Mouse (Mus musculus) erythroblast, adult 5-6 weeks (primary cell): ENCODE results near the gene Cox20. TPM values are rescaled to one million over a fixed set of nuclear protein-coding genes. Genes with fewer than 3 reads are reported as not detected.

Experiments
- ATAC-seq: replicated peaks from 2 replicates; pipeline ENCODE4 v1.8.0; 2016; ENCODE audit warnings: moderate number of reproducible peaks, mild to moderate bottlenecking, moderate TSS enrichment, inconsistent platforms; ENCODE audit not compliant: poor library complexity, low FRiP score, severe bottlenecking
- total RNA-seq, 2 experiments: library from RNA; stranded (forward) in 1 of 2; stranded (reverse) in 1 of 2; fragments of 150-400 nt in 1 of 2; fragments of 200-764, 138-1000 nt in 1 of 2; gene quantifications; 2 replicates each; pipeline versions ENCODE4 v1.2.3 to v1.2.4; 2015 to 2017; ENCODE audit warnings: low replicate concordance in 2 of 2

Cox20 gene
- total RNA-seq, 2 experiments from 2014 or later = 53.6 to 54.2 TPM

GRCm38 (mm10) chr1:178319295-178320037 lies 536 bp downstream of the Cox20 start:
- ATAC-seq = peak; percentile 34; the same call in 1 of the 2 replicates

- no peak for ATAC-seq
Measured at GRCm38 (mm10) chr1:178320038-178320722, 1.2 kb downstream of the Cox20 start.

- no peak for ATAC-seq
Measured at GRCm38 (mm10) chr1:178320723-178321590, 2.0 kb downstream of the Cox20 start.

DNA sequence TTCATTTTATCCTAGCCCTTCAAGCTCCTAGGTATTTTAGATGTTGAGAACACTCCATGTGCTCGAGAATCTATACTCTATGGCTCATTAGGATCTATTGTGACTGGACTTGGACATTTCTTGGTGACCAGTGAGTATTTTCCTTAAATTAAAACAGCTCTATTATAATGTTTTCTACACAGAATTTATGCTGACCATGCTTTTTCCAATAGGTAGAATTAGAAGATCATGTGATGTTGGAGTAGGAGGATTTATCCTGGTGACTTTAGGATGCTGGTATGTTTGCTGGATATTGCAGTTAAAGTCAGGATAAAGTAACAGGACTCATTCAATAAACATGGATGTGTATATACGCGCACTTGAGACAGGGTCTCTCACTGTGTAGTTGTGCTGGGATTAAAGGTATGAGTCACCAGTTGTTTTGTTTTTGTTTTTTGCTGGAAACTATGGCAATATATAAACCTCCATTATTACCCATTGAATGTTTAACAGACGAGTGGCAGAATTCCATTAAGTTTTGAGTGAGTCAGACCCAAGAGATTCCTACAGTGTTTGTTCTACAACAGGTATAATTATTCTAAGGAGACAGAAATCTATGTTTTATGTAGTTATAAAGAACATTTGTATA lies 2.9 kb downstream of the Cox20 start:
- no peak for ATAC-seq

- no peak for ATAC-seq
Measured at GRCm38 (mm10) chr1:178323235-178323634, 4.3 kb downstream of the Cox20 start.

- ATAC-seq = no peak
Measured at GRCm38 (mm10) chr1:178324568-178324967, 5.6 kb downstream of the Cox20 start.

GRCm38 (mm10) chr1:178326357-178326756 lies 7.4 kb downstream of the Cox20 start:
- ATAC-seq = no peak

DNA sequence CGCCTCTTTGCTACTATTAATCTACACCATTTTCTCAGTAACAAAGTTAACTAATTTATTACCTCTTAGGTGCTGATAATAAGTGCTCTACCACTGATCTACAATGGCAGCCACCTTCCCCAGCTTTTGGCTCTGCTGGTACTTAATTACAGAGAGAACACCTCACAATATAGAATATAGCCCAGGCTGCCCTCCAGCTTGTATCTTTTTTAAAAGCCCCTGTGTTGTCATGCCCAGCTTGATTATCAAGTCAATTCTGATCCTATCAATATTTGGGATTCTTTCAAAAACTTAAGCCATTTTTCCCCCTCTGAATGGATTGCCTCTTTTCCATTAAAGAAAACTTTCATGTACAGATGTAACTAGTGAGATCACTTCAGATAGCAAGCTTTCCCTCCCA lies 8.0 kb downstream of the Cox20 start:
- no peak for ATAC-seq

DNA sequence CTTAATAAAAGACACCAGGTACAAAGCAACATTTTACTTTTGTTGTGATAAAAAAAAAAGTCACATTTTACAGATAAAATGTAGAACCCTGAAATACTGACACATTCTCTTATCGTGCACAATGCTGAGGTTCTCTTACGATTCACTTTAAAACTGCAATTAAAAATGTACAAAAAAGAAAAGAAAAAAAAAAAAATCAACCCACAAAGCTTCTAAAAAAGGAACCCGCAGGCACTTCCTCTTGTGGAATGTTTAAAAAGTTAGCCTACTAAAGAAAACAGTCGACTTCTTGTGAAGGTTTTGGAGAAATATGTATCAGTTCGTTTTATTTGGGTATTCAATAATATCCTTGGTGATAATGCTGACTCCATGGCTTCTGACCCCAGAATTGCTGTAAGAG lies 10.1 kb downstream of the Cox20 start:
- ATAC-seq = no peak

- ATAC-seq = no peak
Measured at GRCm38 (mm10) chr1:178329946-178330345, 11.0 kb downstream of the Cox20 start.

DNA sequence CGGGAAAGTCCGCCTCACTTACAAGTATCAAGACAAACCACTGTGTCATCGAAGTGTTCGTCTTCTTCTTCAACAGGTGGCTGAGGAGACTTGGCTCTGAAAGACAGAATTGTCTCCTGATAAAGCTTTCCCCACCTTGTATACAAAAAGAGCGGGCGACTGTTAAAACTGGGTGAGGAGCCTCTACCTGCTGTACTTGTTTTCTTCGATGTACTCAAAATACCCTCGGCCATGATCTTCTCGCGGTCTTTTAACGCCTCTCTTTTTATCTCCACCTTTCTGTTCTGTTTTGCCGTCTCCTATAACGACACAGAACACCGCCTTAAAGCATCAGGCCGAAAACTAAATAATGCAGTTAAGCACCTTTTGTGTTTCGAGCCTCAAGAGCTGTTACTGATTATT lies 16.9 kb downstream of the Cox20 start:
- ATAC-seq = peak; percentile 40; the same call in 1 of the 2 replicates

DNA sequence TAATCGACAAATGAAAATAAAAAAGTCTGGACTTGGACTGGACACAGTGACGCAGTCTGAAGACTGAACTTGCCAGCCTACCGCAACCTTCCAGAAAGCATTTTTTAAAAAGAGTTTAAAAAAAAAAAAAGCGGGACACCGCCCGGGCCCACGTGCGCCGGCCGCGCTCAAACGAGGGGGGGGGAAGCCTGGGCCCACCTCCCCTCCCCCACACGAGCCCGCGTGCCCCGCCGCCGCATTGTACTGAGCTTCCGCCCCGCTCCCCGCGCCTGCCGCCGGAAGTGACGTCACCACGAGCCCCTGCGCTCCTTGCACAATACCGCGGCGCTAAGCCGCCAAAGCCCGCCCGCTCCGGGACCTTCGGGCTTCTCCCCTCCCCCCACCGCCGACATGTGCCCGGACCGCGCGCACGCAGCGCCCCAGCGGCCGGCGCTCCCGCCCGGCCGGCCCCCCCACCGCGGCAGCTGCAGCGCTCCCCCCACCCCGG lies 17.4 kb downstream of the Cox20 start:
- peak; percentile 61 for ATAC-seq

DNA sequence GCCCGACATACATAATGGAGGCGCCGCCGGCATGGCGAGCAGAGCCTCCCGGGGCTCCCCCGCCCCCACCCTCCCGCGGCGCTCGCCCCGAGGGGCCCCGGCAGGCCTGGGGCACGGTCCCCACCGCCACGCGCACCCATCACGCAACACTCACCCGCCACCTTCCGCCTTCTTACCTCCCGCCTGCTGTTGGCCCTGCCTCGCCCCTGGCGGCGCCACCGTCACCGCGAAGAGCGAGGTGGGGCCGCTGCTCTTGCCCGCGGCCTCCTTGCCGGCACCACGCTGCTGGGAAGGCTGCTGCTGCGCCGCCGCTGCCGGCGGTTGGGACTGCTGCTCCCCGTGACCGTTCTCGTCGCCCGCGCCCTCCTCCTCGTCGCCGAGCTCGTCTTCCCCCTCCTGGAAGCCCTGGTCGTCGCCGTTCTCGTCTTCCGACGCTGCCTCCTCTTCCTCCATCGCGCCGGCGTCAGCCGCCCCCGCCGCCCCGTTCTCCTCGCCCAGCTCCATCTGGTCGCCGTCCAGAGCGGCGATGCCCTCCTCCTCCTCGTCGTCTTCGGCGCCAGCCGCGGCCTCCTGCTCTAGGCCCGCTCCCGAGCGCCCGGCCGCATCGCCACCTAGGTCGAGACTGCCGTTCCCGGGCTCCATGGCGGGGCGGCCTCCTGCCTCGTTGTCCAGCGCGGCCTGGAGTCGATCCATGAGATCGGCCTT lies 18.0 kb downstream of the Cox20 start:
- peak; percentile 44; the same call in 1 of the 2 replicates for ATAC-seq

DNA sequence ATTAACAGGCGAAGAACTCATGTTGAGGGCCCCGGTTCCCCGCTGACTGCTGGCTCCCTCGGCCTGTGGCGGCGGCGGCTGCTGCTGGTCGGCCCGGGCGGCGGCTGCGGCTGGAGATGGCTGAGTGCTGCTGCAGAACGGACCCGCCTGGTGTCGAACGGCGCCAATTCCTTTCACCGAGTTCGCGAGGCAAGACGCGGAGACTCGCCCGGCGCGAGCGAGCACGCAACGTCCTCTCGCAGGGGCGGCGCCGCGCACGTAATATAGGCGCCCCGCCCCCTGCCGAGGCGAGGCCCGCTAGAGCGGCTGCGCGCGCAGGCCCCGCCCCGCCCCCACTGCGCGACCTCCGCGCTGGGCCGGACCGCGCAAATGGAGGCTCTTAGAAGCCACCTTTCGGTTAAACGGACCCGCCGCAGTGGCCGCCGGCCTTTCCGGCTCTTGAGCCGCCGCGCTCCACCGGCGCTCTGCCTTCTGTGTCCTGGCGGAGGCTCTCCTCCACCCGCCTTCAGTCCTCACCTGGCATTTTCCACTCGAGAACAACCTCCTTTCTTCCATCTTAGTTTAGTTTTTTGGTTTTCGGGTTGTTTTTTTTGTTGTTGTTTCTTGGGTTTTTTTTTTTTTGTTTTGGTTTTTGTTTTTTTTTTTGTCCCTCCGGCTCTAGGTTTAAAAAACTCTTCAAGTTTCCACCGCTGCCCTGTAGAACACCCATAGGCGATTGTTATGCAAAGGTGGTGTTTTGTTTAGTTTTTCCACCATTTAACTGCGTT lies 18.8 kb downstream of the Cox20 start, which contains the start of gene Hnrnpu:
Gene Hnrnpu, minus strand, starts transcription at position 247 of the 767 bp plus-strand sequence.
- ATAC-seq = peak; percentile 81

GRCm38 (mm10) chr1:178338318-178338641 lies 19.4 kb downstream of the Cox20 start:
- peak; percentile 35; the same call in 1 of the 2 replicates for ATAC-seq

DNA sequence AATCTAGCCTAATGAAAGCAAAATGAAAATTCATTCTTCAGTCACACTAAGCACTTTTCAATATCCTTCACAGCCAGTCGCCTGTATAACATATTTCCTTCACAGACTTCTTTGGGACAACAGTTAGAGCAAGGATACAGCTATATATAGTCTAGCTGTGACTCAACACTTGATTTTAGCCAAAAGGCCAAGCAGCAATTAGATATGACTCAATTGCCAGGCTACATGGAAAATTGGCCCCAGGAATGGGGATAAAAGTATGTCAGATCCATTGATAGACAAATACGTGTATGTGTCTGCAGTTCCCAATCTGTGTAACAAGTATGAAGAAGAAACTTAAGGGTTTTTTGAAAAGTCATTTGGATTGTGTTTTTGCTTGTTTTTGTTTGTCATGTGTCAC lies 21.3 kb downstream of the Cox20 start:
- no peak for ATAC-seq

DNA sequence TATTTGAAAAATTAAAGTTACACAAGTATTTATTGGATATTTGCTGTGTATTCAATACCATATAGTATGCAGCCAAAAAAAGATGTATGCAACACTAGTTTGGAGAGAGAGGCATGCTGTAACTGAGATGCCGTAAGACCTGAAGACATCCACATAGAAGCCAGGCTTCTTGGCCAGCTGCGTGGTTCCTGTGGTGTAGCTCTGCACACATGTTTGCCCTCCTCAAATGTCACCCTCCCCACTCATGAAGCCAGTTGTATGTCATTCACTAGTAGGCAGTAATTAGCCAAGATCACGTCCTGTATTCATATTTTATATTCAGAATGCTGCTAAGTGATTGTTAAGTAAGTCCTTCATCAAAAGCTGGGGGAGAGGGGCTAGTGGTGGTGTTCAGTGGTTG lies 22.5 kb downstream of the Cox20 start:
- ATAC-seq = no peak

GRCm38 (mm10) chr1:178342063-178342462 lies 23.1 kb downstream of the Cox20 start:
- ATAC-seq = no peak
